Mouse (Mus musculus) induced T-regulatory cell, adult 2 months (primary cell): Measurements from ENCODE around the gene Gm3435.
"Not testable (repeated sequence)": the region's sequence is repeated elsewhere in the genome, so short reads cannot be mapped to it uniquely, and the experiment has no call there.

Source experiments
- DNase-seq: peaks from one replicate; pipeline ENCODE4 v3.0.0-alpha.2; 2012; ENCODE audit warnings: low read depth

Gene Gm3435

DNA sequence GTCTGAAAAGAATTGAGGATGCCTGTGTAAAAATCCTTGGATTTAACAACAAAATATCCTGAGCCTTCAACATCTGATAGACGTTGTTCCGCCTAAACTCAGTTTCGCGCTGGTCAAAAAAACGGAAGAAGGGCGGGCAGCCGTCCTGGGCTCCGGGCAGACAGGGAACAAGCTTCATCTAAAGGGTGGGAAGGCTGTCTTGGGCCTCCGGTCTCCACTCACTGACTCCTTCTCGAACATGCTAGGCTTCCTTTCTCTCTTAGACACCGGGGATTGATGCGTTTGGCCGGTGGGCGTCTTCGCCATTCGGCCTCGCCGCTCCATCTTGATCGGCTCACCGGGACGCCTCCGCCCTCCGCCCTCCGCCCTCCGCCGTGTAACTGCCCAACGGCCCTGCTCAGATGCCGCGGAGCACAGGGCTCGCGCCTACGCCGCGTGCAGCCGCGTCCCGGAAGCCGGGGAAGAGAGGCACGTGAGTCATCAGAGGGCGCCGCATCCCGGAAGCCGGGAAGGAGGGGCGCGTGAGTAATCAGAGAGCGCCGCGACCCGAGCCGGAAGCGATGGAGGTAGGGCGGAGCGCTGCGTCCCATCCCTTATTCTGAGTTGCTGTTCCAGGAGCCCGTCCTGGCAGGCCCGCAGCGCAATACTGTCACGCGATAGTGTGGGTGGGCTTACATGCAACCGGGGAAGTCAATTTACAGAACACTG, at the start of gene Gm3435:
Gene Gm3435, plus strand, starts transcription at position 471 of the 708 bp plus-strand sequence.
- not testable (repeated sequence) for DNase-seq

DNA sequence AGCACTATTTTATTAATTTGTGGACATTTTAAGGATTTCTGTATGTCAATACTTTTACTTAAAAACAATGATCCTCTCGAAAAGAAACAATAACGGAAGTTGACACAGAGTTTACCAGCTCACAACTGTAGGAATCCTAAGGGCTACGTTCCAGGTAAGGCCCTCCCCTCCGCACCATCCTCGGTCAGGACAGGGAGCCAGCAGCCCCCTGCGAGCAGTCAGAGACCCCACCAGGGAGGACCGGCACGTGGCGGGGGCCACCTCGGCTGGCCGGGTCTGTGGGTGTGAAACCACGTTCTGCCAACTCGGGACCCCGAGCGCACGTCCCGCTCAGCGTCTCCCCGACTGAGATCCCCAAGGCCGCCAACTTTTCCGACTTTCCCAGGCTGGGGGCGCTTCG, 49.5 kb upstream of the Gm3435 start:
- DNase-seq = peak; percentile 42

DNA sequence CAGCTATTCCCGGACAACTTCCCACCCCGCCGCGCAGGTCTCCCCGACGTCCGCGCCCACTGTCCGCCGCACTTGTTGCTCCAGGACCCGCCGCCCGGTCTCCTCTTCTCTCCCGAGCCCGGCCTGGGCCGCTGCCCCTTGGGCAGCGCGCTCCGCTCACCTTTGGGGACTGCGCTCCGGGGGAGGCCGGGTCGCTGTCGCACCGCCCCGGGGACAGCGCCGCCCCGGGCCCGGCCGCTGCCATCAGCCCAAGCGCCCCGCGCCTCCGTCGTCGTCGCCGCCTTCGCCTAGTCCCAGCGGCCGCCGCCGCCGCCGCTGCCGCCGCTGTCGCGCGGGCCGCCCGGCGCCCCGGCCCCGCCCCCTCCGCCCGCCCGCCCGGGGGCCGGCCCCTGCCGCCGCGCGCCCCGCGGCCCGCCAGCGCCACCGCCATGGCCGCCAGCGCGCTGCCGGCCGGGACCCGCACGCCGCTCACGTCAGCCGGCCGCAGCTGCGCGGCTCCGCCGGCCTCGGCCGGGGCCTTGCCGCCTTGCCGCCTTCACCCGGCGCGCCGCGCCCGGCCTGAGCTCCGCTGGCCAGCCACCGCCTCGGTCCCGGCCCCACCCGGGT, 48.9 kb upstream of the Gm3435 start, which contains the start of gene Phf10:
Gene Phf10, minus strand, starts transcription at position 323 of the 606 bp plus-strand sequence.
- DNase-seq = peak; percentile 61

DNA sequence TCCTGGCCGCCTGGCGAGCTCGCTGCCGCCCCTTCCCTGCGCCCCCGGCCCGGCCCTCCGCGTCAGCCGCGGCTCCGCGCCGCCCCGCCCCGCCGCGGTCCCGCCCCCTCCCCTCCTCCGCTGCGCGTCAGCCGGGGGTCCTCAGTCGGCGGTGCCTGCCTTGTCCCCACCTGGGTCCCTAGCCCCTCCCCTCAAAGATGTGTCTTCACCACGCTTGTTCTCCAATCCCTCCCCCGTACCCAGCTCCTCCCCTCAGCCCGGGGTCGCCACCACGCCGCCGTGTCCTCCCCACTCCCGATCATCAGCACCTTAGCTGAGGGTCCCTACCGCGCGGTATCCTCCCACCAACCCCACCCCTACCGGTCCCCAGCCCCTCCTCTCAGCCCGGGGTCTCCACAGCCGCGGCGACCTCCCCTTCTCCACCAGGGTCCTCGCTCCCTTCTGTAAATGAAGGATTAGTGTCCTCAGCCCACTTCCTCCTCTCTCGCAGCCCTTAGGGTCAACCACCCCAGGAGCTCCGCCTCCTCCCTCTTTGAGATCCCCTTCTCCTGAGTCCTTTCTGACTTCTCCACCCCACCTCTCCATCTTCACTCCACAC, 48.3 kb upstream of the Gm3435 start:
- not testable (repeated sequence) for DNase-seq

DNA sequence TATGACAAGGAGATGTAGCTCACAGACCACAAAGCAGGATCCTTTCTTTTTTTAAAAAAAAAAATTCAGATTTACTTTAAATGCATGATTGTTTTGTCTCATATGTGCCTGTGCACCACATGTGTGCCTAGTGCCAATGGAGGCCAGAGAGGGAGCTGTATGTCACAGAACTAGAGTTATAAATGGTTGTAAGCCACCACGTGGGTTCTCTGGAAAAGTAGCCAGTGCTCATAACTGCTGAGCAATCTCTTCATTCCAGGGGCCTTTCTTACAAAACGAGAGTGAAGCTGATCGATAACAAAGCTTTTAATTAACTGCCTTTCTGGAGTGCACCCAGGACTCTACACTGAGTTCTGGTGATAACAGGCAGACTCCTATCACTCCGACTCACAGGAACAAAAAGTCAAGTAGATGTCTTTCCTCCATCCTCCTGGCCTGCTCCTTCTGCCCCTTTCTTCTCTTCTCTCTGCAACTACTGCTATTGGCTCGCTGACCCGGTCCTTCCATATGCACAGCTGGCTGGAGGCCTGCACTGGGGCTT, 41.5 kb upstream of the Gm3435 start:
- not testable (repeated sequence) for DNase-seq

DNA sequence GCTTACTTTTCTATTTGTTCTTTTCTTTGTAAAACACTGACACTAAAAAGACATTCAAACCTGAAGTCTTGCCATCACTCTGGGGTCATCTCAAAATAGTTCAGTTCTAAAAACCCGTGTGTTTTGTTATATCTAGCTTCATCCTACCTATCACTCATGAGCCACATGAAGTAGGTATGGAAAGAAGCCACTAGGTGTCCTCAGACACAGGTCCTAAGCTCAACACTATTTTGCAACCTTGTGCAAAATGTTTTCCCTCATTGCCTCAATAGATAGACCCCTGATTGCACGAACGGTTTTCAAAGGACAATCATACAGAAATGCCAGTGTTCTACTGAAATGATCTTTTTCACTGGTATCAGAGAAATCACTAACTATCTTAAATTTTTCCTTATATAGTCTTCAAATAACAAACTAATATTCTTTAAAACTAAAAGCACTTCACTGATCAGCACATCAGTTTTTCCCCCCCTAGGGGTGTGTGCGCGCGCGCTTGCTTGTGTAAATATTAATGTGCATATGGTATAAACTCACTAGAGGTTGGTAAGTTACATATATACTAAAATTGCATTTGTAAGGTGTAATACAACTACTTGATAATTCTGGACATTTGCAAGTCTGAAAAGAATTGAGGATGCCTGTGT, 32.1 kb upstream of the Gm3435 start:
- not testable (repeated sequence) for DNase-seq

DNA sequence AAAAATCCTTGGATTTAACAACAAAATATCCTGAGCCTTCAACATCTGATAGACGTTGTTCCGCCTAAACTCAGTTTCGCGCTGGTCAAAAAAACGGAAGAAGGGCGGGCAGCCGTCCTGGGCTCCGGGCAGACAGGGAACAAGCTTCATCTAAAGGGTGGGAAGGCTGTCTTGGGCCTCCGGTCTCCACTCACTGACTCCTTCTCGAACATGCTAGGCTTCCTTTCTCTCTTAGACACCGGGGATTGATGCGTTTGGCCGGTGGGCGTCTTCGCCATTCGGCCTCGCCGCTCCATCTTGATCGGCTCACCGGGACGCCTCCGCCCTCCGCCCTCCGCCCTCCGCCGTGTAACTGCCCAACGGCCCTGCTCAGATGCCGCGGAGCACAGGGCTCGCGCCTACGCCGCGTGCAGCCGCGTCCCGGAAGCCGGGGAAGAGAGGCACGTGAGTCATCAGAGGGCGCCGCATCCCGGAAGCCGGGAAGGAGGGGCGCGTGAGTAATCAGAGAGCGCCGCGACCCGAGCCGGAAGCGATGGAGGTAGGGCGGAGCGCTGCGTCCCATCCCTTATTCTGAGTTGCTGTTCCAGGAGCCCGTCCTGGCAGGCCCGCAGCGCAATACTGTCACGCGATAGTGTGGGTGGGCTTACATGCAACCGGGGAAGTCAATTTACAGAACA, 31.5 kb upstream of the Gm3435 start, which contains the start of the genes 9030025P20Rik and Gm3417:
Gene 9030025P20Rik, plus strand, starts transcription at position 107 of the 677 bp plus-strand sequence.
Gene Gm3417, minus strand, starts transcription at position 429 of the 677 bp plus-strand sequence.
- not testable (repeated sequence) for DNase-seq

DNA sequence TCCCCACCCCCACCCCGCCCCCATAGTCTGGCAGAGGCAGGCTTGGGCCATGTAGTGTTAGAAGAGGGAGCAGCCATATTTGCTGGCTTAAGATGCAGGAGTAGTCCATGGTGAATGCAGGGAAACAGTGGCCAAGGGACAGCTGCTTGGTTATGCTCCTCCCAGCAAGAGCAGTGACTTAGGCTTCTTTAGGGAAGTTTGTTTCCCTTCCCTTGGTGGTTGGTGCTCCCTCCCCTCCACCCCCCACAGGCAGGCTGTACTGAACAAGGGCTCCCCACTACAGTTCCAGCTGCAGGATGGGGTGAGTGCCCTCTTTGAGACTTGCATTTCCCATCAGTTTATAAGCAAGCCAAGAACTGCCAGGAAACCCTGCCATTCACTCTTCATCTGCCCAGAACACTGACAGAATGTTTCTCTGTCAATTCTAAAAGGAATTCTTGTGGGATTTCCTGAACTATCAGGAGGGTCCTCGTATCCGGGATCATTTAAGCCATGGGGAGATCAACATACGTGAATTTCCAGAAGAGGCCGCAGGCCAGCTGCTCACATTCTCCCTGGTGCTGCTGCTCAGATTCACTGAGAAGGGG, 19.8 kb upstream of the Gm3435 start:
- not testable (repeated sequence) for DNase-seq

DNA sequence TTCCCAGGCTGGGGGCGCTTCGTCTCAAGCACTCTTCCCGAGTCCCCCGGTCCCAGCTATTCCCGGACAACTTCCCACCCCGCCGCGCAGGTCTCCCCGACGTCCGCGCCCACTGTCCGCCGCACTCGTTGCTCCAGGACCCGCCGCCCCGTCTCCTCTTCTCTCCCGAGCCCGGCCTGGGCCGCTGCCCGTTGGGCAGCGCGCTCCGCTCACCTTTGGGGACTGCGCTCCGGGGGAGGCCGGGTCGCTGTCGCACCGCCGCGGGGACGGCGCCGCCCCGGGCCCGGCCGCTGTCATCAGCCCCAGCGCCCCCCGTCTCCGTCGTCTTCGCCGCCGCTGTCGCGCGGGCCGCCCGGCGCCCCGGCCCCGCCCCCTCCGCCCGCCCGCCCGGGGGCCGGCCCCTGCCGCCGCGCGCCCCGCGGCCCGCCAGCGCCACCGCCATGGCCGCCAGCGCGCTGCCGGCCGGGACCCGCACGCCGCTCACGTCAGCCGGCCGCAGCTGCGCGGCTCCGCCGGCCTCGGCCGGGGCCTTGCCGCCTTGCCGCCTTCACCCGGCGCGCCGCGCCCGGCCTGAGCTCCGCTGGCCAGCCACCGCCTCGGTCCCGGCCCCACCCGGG, 17.3 kb upstream of the Gm3435 start:
- DNase-seq = not testable (repeated sequence)

DNA sequence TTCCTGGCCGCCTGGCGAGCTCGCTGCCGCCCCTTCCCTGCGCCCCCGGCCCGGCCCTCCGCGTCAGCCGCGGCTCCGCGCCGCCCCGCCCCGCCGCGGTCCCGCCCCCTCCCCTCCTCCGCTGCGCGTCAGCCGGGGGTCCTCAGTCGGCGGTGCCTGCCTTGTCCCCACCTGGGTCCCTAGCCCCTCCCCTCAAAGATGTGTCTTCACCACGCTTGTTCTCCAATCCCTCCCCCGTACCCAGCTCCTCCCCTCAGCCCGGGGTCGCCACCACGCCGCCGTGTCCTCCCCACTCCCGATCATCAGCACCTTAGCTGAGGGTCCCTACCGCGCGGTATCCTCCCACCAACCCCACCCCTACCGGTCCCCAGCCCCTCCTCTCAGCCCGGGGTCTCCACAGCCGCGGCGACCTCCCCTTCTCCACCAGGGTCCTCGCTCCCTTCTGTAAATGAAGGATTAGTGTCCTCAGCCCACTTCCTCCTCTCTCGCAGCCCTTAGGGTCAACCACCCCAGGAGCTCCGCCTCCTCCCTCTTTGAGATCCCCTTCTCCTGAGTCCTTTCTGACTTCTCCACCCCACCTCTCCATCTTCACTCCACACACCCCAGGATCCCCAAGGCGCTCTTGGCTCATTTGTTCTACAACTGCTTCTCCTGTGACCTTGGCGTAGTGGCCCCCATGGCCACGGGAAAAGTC, 16.7 kb upstream of the Gm3435 start:
- DNase-seq = not testable (repeated sequence)

DNA sequence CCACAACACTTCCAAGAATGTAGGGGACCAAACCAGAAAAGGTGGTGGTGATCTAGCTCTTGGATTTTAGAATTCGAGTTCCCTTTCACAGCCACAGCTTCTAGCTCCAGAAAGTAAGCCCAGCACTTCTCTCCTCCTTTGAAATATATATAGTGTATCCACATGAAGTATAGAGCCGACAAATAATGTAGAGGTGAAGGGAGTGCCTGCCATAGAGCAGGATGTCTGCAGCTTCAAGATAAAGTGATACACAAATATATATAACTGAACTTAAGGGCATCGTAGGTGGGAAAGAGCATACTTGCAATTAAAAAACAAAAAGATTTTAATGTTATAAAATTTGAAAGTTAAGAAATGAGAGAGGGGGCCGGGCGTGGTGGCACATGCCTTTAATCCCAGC, 15.8 kb upstream of the Gm3435 start:
- not testable (repeated sequence) for DNase-seq

DNA sequence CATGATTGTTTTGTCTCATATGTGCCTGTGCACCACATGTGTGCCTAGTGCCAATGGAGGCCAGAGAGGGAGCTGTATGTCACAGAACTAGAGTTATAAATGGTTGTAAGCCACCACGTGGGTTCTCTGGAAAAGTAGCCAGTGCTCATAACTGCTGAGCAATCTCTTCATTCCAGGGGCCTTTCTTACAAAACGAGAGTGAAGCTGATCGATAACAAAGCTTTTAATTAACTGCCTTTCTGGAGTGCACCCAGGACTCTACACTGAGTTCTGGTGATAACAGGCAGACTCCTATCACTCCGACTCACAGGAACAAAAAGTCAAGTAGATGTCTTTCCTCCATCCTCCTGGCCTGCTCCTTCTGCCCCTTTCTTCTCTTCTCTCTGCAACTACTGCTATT, 9.9 kb upstream of the Gm3435 start:
- not testable (repeated sequence) for DNase-seq

DNA sequence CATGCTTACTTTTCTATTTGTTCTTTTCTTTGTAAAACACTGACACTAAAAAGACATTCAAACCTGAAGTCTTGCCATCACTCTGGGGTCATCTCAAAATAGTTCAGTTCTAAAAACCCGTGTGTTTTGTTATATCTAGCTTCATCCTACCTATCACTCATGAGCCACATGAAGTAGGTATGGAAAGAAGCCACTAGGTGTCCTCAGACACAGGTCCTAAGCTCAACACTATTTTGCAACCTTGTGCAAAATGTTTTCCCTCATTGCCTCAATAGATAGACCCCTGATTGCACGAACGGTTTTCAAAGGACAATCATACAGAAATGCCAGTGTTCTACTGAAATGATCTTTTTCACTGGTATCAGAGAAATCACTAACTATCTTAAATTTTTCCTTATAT, 888 bp upstream of the Gm3435 start:
- DNase-seq = not testable (repeated sequence)

DNA sequence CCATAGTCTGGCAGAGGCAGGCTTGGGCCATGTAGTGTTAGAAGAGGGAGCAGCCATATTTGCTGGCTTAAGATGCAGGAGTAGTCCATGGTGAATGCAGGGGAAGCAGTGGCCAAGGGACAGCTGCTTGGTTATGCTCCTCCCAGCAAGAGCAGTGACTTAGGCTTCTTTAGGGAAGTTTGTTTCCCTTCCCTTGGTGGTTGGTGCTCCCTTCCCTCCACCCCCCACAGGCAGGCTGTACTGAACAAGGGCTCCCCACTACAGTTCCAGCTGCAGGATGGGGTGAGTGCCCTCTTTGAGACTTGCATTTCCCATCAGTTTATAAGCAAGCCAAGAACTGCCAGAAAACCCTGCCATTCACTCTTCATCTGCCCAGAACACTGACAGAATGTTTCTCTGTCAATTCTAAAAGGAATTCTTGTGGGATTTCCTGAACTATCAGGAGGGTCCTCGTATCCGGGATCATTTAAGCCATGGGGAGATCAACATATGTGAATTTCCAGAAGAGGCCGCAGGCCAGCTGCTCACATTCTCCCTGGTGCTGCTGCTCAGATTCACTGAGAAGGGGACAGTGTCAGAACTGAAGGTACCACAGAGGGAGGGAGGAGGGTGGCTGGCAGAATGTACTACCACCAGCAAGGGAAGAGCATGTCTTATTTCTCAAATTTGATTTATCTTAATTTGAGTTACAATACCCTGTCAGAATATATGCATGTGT, 11.7 kb downstream of the Gm3435 start:
- not testable (repeated sequence) for DNase-seq

DNA sequence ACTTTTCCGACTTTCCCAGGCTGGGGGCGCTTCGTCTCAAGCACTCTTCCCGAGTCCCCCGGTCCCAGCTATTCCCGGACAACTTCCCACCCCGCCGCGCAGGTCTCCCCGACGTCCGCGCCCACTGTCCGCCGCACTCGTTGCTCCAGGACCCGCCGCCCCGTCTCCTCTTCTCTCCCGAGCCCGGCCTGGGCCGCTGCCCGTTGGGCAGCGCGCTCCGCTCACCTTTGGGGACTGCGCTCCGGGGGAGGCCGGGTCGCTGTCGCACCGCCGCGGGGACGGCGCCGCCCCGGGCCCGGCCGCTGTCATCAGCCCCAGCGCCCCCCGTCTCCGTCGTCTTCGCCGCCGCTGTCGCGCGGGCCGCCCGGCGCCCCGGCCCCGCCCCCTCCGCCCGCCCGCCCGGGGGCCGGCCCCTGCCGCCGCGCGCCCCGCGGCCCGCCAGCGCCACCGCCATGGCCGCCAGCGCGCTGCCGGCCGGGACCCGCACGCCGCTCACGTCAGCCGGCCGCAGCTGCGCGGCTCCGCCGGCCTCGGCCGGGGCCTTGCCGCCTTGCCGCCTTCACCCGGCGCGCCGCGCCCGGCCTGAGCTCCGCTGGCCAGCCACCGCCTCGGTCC, 14.0 kb downstream of the Gm3435 start:
- DNase-seq = not testable (repeated sequence)

DNA sequence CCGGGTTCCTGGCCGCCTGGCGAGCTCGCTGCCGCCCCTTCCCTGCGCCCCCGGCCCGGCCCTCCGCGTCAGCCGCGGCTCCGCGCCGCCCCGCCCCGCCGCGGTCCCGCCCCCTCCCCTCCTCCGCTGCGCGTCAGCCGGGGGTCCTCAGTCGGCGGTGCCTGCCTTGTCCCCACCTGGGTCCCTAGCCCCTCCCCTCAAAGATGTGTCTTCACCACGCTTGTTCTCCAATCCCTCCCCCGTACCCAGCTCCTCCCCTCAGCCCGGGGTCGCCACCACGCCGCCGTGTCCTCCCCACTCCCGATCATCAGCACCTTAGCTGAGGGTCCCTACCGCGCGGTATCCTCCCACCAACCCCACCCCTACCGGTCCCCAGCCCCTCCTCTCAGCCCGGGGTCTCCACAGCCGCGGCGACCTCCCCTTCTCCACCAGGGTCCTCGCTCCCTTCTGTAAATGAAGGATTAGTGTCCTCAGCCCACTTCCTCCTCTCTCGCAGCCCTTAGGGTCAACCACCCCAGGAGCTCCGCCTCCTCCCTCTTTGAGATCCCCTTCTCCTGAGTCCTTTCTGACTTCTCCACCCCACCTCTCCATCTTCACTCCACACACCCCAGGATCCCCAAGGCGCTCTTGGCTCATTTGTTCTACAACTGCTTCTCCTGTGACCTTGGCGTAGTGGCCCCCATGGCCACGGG, 14.7 kb downstream of the Gm3435 start:
- not testable (repeated sequence) for DNase-seq

DNA sequence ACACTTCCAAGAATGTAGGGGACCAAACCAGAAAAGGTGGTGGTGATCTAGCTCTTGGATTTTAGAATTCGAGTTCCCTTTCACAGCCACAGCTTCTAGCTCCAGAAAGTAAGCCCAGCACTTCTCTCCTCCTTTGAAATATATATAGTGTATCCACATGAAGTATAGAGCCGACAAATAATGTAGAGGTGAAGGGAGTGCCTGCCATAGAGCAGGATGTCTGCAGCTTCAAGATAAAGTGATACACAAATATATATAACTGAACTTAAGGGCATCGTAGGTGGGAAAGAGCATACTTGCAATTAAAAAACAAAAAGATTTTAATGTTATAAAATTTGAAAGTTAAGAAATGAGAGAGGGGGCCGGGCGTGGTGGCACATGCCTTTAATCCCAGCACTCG, 15.5 kb downstream of the Gm3435 start:
- DNase-seq = not testable (repeated sequence)

DNA sequence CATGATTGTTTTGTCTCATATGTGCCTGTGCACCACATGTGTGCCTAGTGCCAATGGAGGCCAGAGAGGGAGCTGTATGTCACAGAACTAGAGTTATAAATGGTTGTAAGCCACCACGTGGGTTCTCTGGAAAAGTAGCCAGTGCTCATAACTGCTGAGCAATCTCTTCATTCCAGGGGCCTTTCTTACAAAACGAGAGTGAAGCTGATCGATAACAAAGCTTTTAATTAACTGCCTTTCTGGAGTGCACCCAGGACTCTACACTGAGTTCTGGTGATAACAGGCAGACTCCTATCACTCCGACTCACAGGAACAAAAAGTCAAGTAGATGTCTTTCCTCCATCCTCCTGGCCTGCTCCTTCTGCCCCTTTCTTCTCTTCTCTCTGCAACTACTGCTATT, 21.4 kb downstream of the Gm3435 start:
- DNase-seq = not testable (repeated sequence)
